Mouse (Mus musculus) MEL (cell line): ENCODE results near the gene Dpep2nb. TPM values are rescaled to one million over a fixed set of nuclear protein-coding genes. Genes with fewer than 3 reads are reported as not detected.
A peak's percentile ranks its signal among the peaks of the same experiment; 100 is the strongest.
"Not testable (repeated sequence)": the region's sequence is repeated elsewhere in the genome, so short reads cannot be mapped to it uniquely, and the experiment has no call there.

ENCODE experiments used
- DNase-seq: peaks from one replicate; pipeline ENCODE4 v3.0.0; 2011; ENCODE audit warnings: low read depth, low spot score
- H3K27ac ChIP-seq: 2 replicates; pipeline ENCODE4 v1.5.1; 2012; ENCODE audit warnings: low read depth, mild to moderate bottlenecking, control low read depth, low read length, moderate library complexity; ENCODE audit not compliant: control insufficient read depth
- H3K27me3 ChIP-seq, 2 experiments: fragments of 150-350 bp in 1 of 2; sonication (generic) in 1 of 2; 2 replicates each; pipeline ENCODE4 v1.6.1; 2012; ENCODE audit warnings: low read length in 2 of 2, mild to moderate bottlenecking in 2 of 2, improper control_type of control experiment in 1 of 2, moderate library complexity in 1 of 2; ENCODE audit not compliant: insufficient read depth in 2 of 2, control insufficient read depth in 1 of 2
- H3K36me3 ChIP-seq, 2 experiments: 2 replicates each; pipeline ENCODE4 v1.6.1; 2012 to 2014; ENCODE audit warnings: low read length in 2 of 2, improper control_type of control experiment in 1 of 2, inconsistent platforms in 1 of 2, mild to moderate bottlenecking in 1 of 2; ENCODE audit not compliant: insufficient read depth in 2 of 2, control insufficient read depth in 1 of 2
- H3K4me1 ChIP-seq, 2 experiments: fragments of 150-350 bp in 1 of 2; sonication (generic) in 1 of 2; 2 replicates each; pipeline ENCODE4 v1.6.1; 2012; ENCODE audit warnings: low read length in 2 of 2, improper control_type of control experiment in 1 of 2, mild to moderate bottlenecking in 1 of 2; ENCODE audit not compliant: insufficient read depth in 2 of 2, control insufficient read depth in 1 of 2
- H3K4me3 ChIP-seq, 2 experiments: fragments of 150-350 bp in 1 of 2; sonication (generic) in 1 of 2; 2 replicates each; pipeline ENCODE4 v1.5.1; 2012; ENCODE audit warnings: low read depth in 2 of 2, low read length in 2 of 2, mild to moderate bottlenecking in 2 of 2, moderate library complexity in 2 of 2, control low read depth in 1 of 2, improper control_type of control experiment in 1 of 2; ENCODE audit not compliant: control insufficient read depth in 1 of 2, insufficient read depth in 1 of 2
- H3K79me2 ChIP-seq: 2 replicates; pipeline ENCODE4 v1.6.1; 2012; ENCODE audit warnings: mild to moderate bottlenecking, low read length, moderate library complexity; ENCODE audit not compliant: control insufficient read depth, poor library complexity, insufficient read depth
- H3K9ac ChIP-seq: 2 replicates; pipeline ENCODE4 v1.6.1; 2012; ENCODE audit warnings: low read depth, mild to moderate bottlenecking, control low read depth, low read length, moderate library complexity; ENCODE audit not compliant: control insufficient read depth, poor library complexity, severe bottlenecking
- H3K9me3 ChIP-seq: fragments of 150-350 bp; sonication (generic); replicated peaks from 2 replicates; pipeline ENCODE4 v1.6.1; 2012; ENCODE audit warnings: mild to moderate bottlenecking, low read length, improper control_type of control experiment, moderate library complexity; ENCODE audit not compliant: insufficient read depth
- BHLHE40 ChIP-seq: IDR thresholded peaks from 2 replicates; pipeline ENCODE4 v1.6.1; 2012; ENCODE audit warnings: low read depth, mild to moderate bottlenecking, inconsistent platforms, low read length, improper control_type of control experiment, borderline replicate concordance
- CHD2 ChIP-seq: IDR thresholded peaks from 2 replicates; pipeline ENCODE4 v1.6.1; 2011; ENCODE audit warnings: low read length, improper control_type of control experiment
- CTCF ChIP-seq, 3 experiments: IDR thresholded peaks in 2 of 3; conservative IDR thresholded peaks in 1 of 3; 2 replicates each; pipeline ENCODE4 v1.5.1; 2011 to 2012; ENCODE audit warnings: low read length in 3 of 3, low read depth in 2 of 3, mild to moderate bottlenecking in 2 of 3, improper control_type of control experiment in 1 of 3, inconsistent platforms in 1 of 3, mixed read lengths in 1 of 3, moderate library complexity in 1 of 3; ENCODE audit not compliant: control insufficient read depth in 1 of 3, insufficient read depth in 1 of 3, poor library complexity in 1 of 3, severe bottlenecking in 1 of 3
- E2F4 ChIP-seq: IDR thresholded peaks from 2 replicates; pipeline ENCODE4 v1.6.1; 2011; ENCODE audit warnings: low read depth, low read length, improper control_type of control experiment, borderline replicate concordance
- EP300 ChIP-seq, 2 experiments: IDR thresholded peaks; 2 replicates each; pipeline ENCODE4 v1.6.1; 2011; ENCODE audit warnings: improper control_type of control experiment in 2 of 2, low read length in 2 of 2, low read depth in 1 of 2, mild to moderate bottlenecking in 1 of 2
- GABPA ChIP-seq: IDR thresholded peaks from 2 replicates; pipeline ENCODE4 v1.6.1; 2012; ENCODE audit warnings: low read depth, mild to moderate bottlenecking, inconsistent platforms, low read length, improper control_type of control experiment, moderate library complexity
- GATA1 ChIP-seq: IDR thresholded peaks from 2 replicates; pipeline ENCODE4 v1.6.1; 2011; ENCODE audit warnings: low read depth, low read length, improper control_type of control experiment
- HCFC1 ChIP-seq: IDR thresholded peaks from 2 replicates; pipeline ENCODE4 v1.6.1; 2012; ENCODE audit warnings: low read depth, mild to moderate bottlenecking, inconsistent platforms, low read length, improper control_type of control experiment, moderate library complexity
- JUND ChIP-seq: IDR thresholded peaks from 2 replicates; pipeline ENCODE4 v1.6.1; 2011; ENCODE audit warnings: low read depth, mild to moderate bottlenecking, improper control_type of control experiment, low read length
- MAFK ChIP-seq: IDR thresholded peaks from 2 replicates; pipeline ENCODE4 v1.6.1; 2011; ENCODE audit warnings: low read depth, mild to moderate bottlenecking, low read length, improper control_type of control experiment, borderline replicate concordance
- MAX ChIP-seq: IDR thresholded peaks from 2 replicates; pipeline ENCODE4 v1.6.1; 2011; ENCODE audit warnings: low read length, improper control_type of control experiment
- MAZ ChIP-seq: IDR thresholded peaks from 2 replicates; pipeline ENCODE4 v1.6.1; 2012; ENCODE audit warnings: low read depth, mild to moderate bottlenecking, inconsistent platforms, low read length, improper control_type of control experiment
- MYC ChIP-seq: IDR thresholded peaks from 2 replicates; pipeline ENCODE4 v1.6.1; 2011; ENCODE audit warnings: low read depth, mild to moderate bottlenecking, low read length, improper control_type of control experiment, moderate library complexity
- POLR2A ChIP-seq, 2 experiments: IDR thresholded peaks; 2 replicates each; pipeline ENCODE4 v1.6.1; 2011 to 2012; ENCODE audit warnings: low read length in 2 of 2, mild to moderate bottlenecking in 2 of 2, control low read depth in 1 of 2, improper control_type of control experiment in 1 of 2, low read depth in 1 of 2, moderate library complexity in 1 of 2; ENCODE audit not compliant: control insufficient read depth in 1 of 2, insufficient read depth in 1 of 2, poor library complexity in 1 of 2
- POLR2AphosphoS2 ChIP-seq: IDR thresholded peaks from 2 replicates; pipeline ENCODE4 v1.6.1; 2011; ENCODE audit warnings: low read length, improper control_type of control experiment
- POLR2AphosphoS5 ChIP-seq: IDR thresholded peaks from 2 replicates; pipeline ENCODE4 v1.6.1; 2012; ENCODE audit warnings: low read depth, borderline replicate concordance, mild to moderate bottlenecking, inconsistent platforms, low read length, moderate library complexity, mixed read lengths
- RAD21 ChIP-seq: IDR thresholded peaks from 2 replicates; pipeline ENCODE4 v1.6.1; 2011; ENCODE audit warnings: mild to moderate bottlenecking, low read depth, low read length, improper control_type of control experiment
- SMC3 ChIP-seq: IDR thresholded peaks from 2 replicates; pipeline ENCODE4 v1.6.1; 2011; ENCODE audit warnings: low read depth, low read length, improper control_type of control experiment
- TBP ChIP-seq: IDR thresholded peaks from 2 replicates; pipeline ENCODE4 v1.8.0; 2011; ENCODE audit warnings: low read depth, low read length, improper control_type of control experiment
- TCF12 ChIP-seq: IDR thresholded peaks from 2 replicates; pipeline ENCODE4 v1.6.1; 2014; ENCODE audit warnings: low read depth, mild to moderate bottlenecking, inconsistent platforms, low read length, improper control_type of control experiment, moderate library complexity
- ZMIZ1 ChIP-seq: IDR thresholded peaks from 2 replicates; pipeline ENCODE4 v1.6.1; 2012; ENCODE audit warnings: low read depth, mild to moderate bottlenecking, inconsistent platforms, low read length, improper control_type of control experiment, moderate library complexity
- polyA plus RNA-seq, 2 experiments: library from polyadenylated mRNA; stranded (reverse) in 1 of 2; unstranded in 1 of 2; fragments of >175 nt in 1 of 2; fragments of >200 nt in 1 of 2; gene quantifications; 2 replicates each; pipeline versions ENCODE4 v1.2.1 to v1.2.4; 2012; ENCODE audit warnings: low replicate concordance in 2 of 2, low read depth in 1 of 2; ENCODE audit not compliant: insufficient read length in 2 of 2, insufficient read depth in 1 of 2, missing spikeins in 1 of 2
- total RNA-seq: library from RNA; depleted of rRNA; stranded (reverse); fragments of 300-350 nt; gene quantifications from 2 replicates; pipeline ENCODE4 v1.2.3, GENCODE M21; 2012

The Dpep2nb gene
- total and polyA plus RNA-seq, 3 experiments: 0.14 TPM; not detected in 2

DNA sequence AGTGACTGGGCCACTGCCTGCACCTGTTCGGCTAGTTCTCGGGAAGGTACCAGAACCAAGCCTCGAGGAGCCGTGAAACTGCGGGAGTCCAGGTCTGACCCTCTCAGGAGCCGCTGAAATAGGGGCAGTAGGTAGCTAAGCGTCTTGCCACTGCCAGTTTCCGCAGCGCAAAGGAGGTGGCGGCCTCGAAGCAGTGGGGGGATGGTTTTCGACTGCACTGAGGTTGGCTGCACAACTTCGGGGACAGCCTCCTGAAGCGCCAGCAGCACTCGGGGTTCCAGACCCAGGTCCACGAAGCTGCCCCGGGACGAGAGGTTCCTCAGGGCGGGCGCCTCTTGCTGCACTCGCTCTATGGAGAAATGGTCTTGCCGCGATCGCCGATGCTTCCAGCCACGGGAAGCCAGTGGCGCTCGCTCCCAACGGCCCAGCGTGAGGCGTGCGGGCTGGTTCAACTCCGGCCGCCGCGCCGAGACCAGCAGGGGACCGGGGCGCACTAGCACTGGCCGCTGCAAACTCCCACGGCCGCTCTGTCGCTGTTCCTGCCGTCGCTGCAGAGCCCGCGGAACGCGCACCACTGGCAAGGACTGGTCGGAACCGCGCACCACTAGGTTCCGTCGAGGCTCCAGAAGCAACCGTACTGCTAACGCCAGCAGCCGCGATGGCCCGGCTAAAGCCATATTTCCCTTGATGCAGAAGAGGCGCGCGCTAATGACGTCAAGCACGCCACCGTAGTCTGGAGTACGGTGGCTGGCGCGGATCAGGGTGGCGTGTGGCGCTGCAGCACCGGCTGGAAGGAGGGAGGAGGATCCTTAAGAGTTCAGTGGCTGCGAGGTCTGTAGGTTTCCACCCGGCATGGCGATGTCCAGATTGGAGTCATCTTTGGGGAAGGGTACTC lies 5.2 kb upstream of the Dpep2nb start (continued):
- TF ChIP-seq POLR2AphosphoS5 (no peak), CHD2 (no peak), SMC3 (no peak), ZMIZ1 (peak; percentile 57; the same call in 1 of the 2 replicates), EP300 (IDR thresholded peaks at IDR 0.05; ENCODE audit: low read depth in 1 of 2, low read length in 2 of 2) (no peak), HCFC1 (peak; percentile 97), GATA1 (no peak), TBP (peak; percentile 80), GABPA (no peak), MAZ (peak; percentile 75; the same call in 1 of the 2 replicates), BHLHE40 (no peak), POLR2A (IDR thresholded peaks at IDR 0.05; ENCODE audit: control insufficient read depth in 1 of 2, insufficient read depth in 1 of 2, low read depth in 1 of 2, low read length in 2 of 2, poor library complexity in 1 of 2) (peak; percentile 89 to 91), RAD21 (no peak), TCF12 (peak; percentile 65), MAFK (no peak), MAX (peak; percentile 75), POLR2AphosphoS2 (no peak), JUND (no peak), E2F4 (no peak)
- TF ChIP-seq, all 39 proteins: peak for 15

DNA sequence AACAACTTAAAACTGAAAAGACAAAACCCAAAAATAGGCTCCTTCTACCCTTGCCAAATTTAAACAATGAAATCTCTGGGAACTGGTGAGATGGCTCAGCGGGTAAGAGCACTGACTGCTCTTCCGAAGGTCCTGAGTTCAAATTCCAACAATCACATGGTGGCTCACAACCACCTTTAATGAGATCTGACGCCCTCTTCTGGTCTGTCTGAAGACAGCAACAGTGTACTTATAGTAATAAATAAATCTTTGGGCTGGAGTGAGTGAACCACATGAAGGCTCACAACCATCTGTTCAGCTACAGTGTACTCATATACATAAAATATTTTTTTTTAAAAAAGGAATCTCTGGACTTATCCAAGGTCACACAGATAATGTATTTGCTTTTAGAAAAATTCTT lies 2.1 kb upstream of the Dpep2nb start:
- DNase-seq: peak; percentile 41
- peaks cover 16% of the 10 kb centered on the region for H3K79me2 ChIP-seq
- H3K9me3 ChIP-seq, H3K4me3 ChIP-seq, H3K27ac ChIP-seq, H3K9ac ChIP-seq, H3K27me3 ChIP-seq: not testable (repeated sequence)
- peak; percentile 6 for TF ChIP-seq RAD21
- TF ChIP-seq CTCF (IDR thresholded peaks at IDR 0.05 in 2 of 3, conservative IDR thresholded peaks at IDR 0.05 in 1 of 3; ENCODE audit: control insufficient read depth in 1 of 3, insufficient read depth in 1 of 3, low read depth in 2 of 3, low read length in 3 of 3, poor library complexity in 1 of 3, severe bottlenecking in 1 of 3): peak in 2 of 3 experiments; percentile 5 to 39; a peak in 2 of 6 replicates
- TF ChIP-seq MYC: 0 out of 2 replicates have a peak, but pooled peaks have one; percentile 32
- peak; percentile 34 for TF ChIP-seq SMC3
- H3K4me1 ChIP-seq: peaks cover 0 to 17% of the 10 kb centered on the region in 2 experiments
- H3K36me3 ChIP-seq: peaks cover 0 to 14% of the 10 kb centered on the region in 2 experiments; a peak in 2 of 4 replicates
